Mouse (Mus musculus): ENCODE measurements around the gene Bicc1. TPM values are rescaled to one million over a fixed set of nuclear protein-coding genes. Genes with fewer than 3 reads are reported as not detected.

The Bicc1 gene
- total RNA-seq, 2 experiments from 2014 or later = 4.2 to 5.6 TPM

- DNase-seq (ENCODE audit: low spot score in 2 of 2) = no peak
- intact Hi-C loops (cut with DNase I) = no loop called here
These were observed 94.5 kb downstream of the Bicc1 start for GRCm38 (mm10) chr10:71065009-71065408.

- DNase-seq (ENCODE audit: low spot score in 2 of 2) = no peak
- intact Hi-C loops (cut with DNase I) = no loop called here
These were observed 94.9 kb downstream of the Bicc1 start for GRCm38 (mm10) chr10:71064576-71064975.

GRCm38 (mm10) chr10:71062151-71062550, 97.3 kb downstream of the Bicc1 start:
- intact Hi-C loops (cut with DNase I) = no loop called here
- DNase-seq (ENCODE audit: low spot score in 2 of 2) = no peak

- intact Hi-C loops (cut with DNase I) = no loop called here
- no peak for DNase-seq (ENCODE audit: low spot score in 2 of 2)
These were observed 99.2 kb downstream of the Bicc1 start for GRCm38 (mm10) chr10:71060269-71060668.

- DNase-seq (ENCODE audit: low spot score in 2 of 2) = no peak
- intact Hi-C loops (cut with DNase I) = no loop called here
These were observed 100.8 kb downstream of the Bicc1 start for GRCm38 (mm10) chr10:71058616-71059247.

- DNase-seq (ENCODE audit: low spot score in 2 of 2) = no peak
- intact Hi-C loops (cut with DNase I) = no loop called here
These were observed 101.4 kb downstream of the Bicc1 start for GRCm38 (mm10) chr10:71058070-71058469.

- DNase-seq (ENCODE audit: low spot score in 2 of 2) = no peak
- intact Hi-C loops (cut with DNase I) = no loop called here
These were observed 106.8 kb downstream of the Bicc1 start for GRCm38 (mm10) chr10:71052748-71053147.

- peak in 1 of 2 experiments; percentile 21 for DNase-seq (ENCODE audit: low spot score in 2 of 2)
- intact Hi-C loops (cut with DNase I) = no loop called here
These were observed 107.3 kb downstream of the Bicc1 start for GRCm38 (mm10) chr10:71052208-71052607.

GRCm38 (mm10) chr10:71050722-71051333, 108.7 kb downstream of the Bicc1 start:
- no peak for DNase-seq (ENCODE audit: low spot score in 2 of 2)
- intact Hi-C loops (cut with DNase I) = no loop called here

- no peak for DNase-seq (ENCODE audit: low spot score in 2 of 2)
These were observed 110.2 kb downstream of the Bicc1 start for GRCm38 (mm10) chr10:71049294-71049693.

GRCm38 (mm10) chr10:71044410-71044809, 115.1 kb downstream of the Bicc1 start:
- intact Hi-C loops (cut with DNase I) = no loop called here

More at GRCm38 (mm10) chr10:71049294-71049693, 110.2 kb downstream of the Bicc1 start:
- intact Hi-C loops (cut with DNase I) = no loop called here

GRCm38 (mm10) chr10:71041874-71042273, 117.6 kb downstream of the Bicc1 start:
- DNase-seq (ENCODE audit: low spot score in 2 of 2) = no peak
- intact Hi-C loops (cut with DNase I) = no loop called here

More at GRCm38 (mm10) chr10:71044410-71044809, 115.1 kb downstream of the Bicc1 start:
- DNase-seq (ENCODE audit: low spot score in 2 of 2) = no peak

GRCm38 (mm10) chr10:71036484-71036883, 123.0 kb downstream of the Bicc1 start:
- DNase-seq (ENCODE audit: low spot score in 2 of 2) = no peak
- intact Hi-C loops (cut with DNase I) = no loop called here

GRCm38 (mm10) chr10:71028996-71029395, 130.5 kb downstream of the Bicc1 start:
- no peak for DNase-seq (ENCODE audit: low spot score in 2 of 2)
- intact Hi-C loops (cut with DNase I) = no loop called here

GRCm38 (mm10) chr10:71028066-71028844, 131.2 kb downstream of the Bicc1 start:
- intact Hi-C loops (cut with DNase I) = no loop called here
- DNase-seq (ENCODE audit: low spot score in 2 of 2) = no peak

GRCm38 (mm10) chr10:71025131-71025894, 134.2 kb downstream of the Bicc1 start:
- intact Hi-C loops (cut with DNase I) = no loop called here
- DNase-seq (ENCODE audit: low spot score in 2 of 2) = no peak

- DNase-seq (ENCODE audit: low spot score in 2 of 2) = no peak
- intact Hi-C loops (cut with DNase I) = no loop called here
These were observed 134.8 kb downstream of the Bicc1 start for GRCm38 (mm10) chr10:71024681-71025080.

- no peak for DNase-seq (ENCODE audit: low spot score in 2 of 2)
- intact Hi-C loops (cut with DNase I) = no loop called here
These were observed 136.0 kb downstream of the Bicc1 start for GRCm38 (mm10) chr10:71023471-71023870.

- intact Hi-C loops (cut with DNase I) = no loop called here
- DNase-seq (ENCODE audit: low spot score in 2 of 2) = no peak
These were observed 139.0 kb downstream of the Bicc1 start for GRCm38 (mm10) chr10:71020459-71020858.

GRCm38 (mm10) chr10:71019836-71020235, 139.7 kb downstream of the Bicc1 start:
- DNase-seq (ENCODE audit: low spot score in 2 of 2) = no peak
- intact Hi-C loops (cut with DNase I) = no loop called here
